Comparison of ENCODE assay signal across 18 mouse cellular contexts in genomic region chr12:79059573-79059972, GRCm38 (mm10).
"Had no signal": no experiment of that assay in that cellular context is flagged by ENCODE, and none has a peak within 500 bp of the region (broad histone marks: within the 10 kb centered on the region; RNA-seq: fewer than 3 reads in every experiment).

No protein-coding gene starts in this region.

- H3K27me3 ChIP-seq: intestine, embryonic 15.5 days; kidney, embryonic 15.5 days; liver, embryonic 13.5 days; neural tube, embryonic 13.5 days had no signal

- H3K4me2 ChIP-seq: intestine, embryonic 15.5 days; kidney, embryonic 15.5 days; liver, embryonic 13.5 days; neural tube, embryonic 13.5 days had no signal

- H3K4me3 ChIP-seq: intestine, embryonic 15.5 days; kidney, embryonic 15.5 days; left cerebral cortex, adult 2 months; liver, embryonic 13.5 days; megakaryocyte, embryonic 14.5 days; midbrain, embryonic 10.5 days; myocyte; neural tube, embryonic 13.5 days had no signal

- DNase-seq: kidney, adult 11 months; kidney, adult 8-10 months; kidney, postnatal 10 days; kidney, postnatal 36 days; layer of hippocampus, postnatal 36 days; liver, embryonic 13.5 days; lung, postnatal 10 days; midbrain, embryonic 14.5 days; thymus, adult 18-20 months; thymus, postnatal 14 days; thymus, postnatal 4 days had no signal

- H3K9me3 ChIP-seq: intestine, embryonic 15.5 days; kidney, embryonic 15.5 days; liver, embryonic 13.5 days; megakaryocyte, embryonic 14.5 days; midbrain, embryonic 10.5 days; neural tube, embryonic 13.5 days had no signal

- H3K9ac ChIP-seq: intestine, embryonic 15.5 days; kidney, embryonic 15.5 days; liver, embryonic 13.5 days; neural tube, embryonic 13.5 days had no signal

- H3K36me3 ChIP-seq: liver, embryonic 13.5 days had no signal

- H3K27ac ChIP-seq: intestine, embryonic 15.5 days; kidney, embryonic 15.5 days; left cerebral cortex, adult 2 months; liver, embryonic 13.5 days; midbrain, embryonic 10.5 days; neural tube, embryonic 13.5 days had no signal

- H3K4me1 ChIP-seq: kidney, embryonic 15.5 days; midbrain, embryonic 10.5 days; neural tube, embryonic 13.5 days had no signal
